Mouse (Mus musculus): ENCODE measurements around the gene Scgb2b2.

Scgb2b2 gene

GRCm38 (mm10) chr7:31290208-31290607 lies at the start of gene Scgb2b2:
Gene Scgb2b2 (plus strand): TSS chr7:31290508.
- in situ Hi-C loops (cut with MboI, MseI) = no loop called here

GRCm38 (mm10) chr7:31291721-31292120 lies 1.4 kb downstream of the Scgb2b2 start, which contains the start of gene Scgb1b2:
Gene Scgb1b2 (minus strand): TSS chr7:31291821.
- in situ Hi-C loops (cut with MboI, MseI) = no loop called here
